Mouse (Mus musculus) adrenal gland, postnatal 14 days (tissue): ENCODE measurements at regions not wholly inside any gene's neighbourhood (a gene's known extent, or its start where the extent isn't known, plus 50 kb on each side); places are given as distances from the start of the nearest gene placed in this dataset.
"Not testable (repeated sequence)": the region's sequence is repeated elsewhere in the genome, so short reads cannot be mapped to it uniquely, and the experiment has no call there.

Experiments
- DNase-seq: peaks from one replicate; pipeline ENCODE4 v3.0.0; 2021; ENCODE audit warnings: mixed read lengths
- microRNA-seq, 2 experiments: library from miRNA; unstranded; fragments of <30 nt; microRNA quantifications; one replicate each; pipeline ENCODE4 v1.2.0; 2021

DNA sequence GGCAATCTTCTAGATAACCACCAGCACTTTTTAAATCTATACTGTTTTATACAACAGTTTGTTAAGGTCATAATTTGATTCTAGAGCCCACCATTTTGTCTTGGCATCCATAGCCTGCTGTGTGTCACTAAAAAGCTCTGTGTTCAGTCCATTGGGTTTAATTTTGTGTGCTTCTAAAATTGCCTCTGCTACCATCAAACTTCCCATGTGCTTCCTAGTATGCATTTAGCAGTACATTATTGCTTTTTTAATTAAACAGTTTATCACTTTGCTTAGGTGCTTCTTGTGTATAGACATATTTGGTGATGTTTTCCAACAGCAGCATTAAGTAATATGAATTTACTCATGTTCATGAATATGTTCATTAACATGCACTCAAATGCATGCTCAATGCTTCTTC is 102.4 kb upstream of the Egfr start:
- DNase-seq = no peak

GRCm38 (mm10) chr11:16663806-16664205 is 88.2 kb upstream of the Egfr start:
- no peak for DNase-seq

DNA sequence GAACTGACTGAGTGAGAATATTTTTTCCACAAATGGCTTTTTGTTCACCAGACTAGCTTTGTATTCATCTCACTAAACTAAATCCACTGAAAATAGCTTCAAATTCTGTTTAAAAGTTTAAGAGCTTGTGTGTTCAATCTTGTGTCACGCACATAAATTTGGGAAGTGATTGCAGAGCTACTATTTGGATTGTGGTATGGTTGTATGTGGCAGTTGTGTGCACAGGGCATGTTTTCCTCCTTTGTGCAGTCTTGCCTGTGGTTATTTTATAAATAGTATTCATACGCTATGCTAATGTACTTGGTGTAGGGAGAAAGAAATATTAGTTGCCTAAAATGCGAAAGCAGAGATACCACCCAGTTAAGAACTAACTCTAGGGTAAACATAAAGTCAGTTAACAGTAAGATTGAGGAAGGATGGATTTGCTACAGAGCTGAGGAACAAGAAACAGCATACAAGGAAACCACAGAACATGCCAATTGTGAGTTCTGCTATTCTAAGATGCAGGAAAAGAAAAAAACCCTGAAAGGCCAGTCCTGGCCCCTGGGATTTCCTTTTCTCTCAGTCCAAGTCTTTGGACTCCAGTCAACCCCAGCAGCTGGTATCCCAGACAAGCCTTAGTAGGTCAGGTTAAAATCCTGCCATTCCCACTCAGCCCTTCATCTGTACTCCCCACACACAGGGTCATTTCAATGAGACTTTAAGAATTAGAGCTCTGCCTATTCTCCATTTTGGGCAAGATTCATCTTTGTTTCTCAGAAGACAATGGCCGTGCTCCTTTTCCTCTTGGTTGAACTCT is 82.4 kb upstream of the Egfr start:
- no peak for DNase-seq

DNA sequence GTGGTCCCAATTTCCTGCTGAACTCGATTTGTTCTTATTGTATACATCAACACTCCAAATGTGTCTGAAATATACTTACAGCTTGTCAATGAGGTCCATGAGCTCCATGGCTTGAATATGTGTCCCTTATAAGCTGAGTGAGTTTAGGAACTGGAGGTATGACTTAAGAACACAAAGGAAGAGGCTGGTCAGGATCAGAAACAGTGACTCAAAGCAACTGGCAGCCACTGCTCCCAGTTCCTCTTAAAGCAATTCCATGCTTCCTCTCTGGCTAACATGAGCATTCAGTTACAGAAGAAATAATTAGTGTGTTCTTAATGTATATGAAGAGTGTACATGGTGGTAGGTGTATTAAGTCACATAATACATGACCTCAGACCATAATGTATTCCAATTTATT is 81.7 kb upstream of the Egfr start:
- no peak for DNase-seq

- not testable (repeated sequence) for DNase-seq
Measured at GRCm38 (mm10) chr11:16675951-16676350, 76.1 kb upstream of the Egfr start.

GRCm38 (mm10) chr11:16683538-16683937 is 68.5 kb upstream of the Egfr start:
- no peak for DNase-seq

- no peak for DNase-seq
Measured at GRCm38 (mm10) chr11:16695596-16695995, 56.4 kb upstream of the Egfr start.

GRCm38 (mm10) chr11:16696787-16697186 is 55.2 kb upstream of the Egfr start:
- no peak for DNase-seq

GRCm38 (mm10) chr11:16701826-16702225 is 50.2 kb upstream of the Egfr start:
- no peak for DNase-seq

Small RNA genes in the stretch of these regions (microRNA-seq; reads per million reads assigned to microRNA genes)
- 0 reads per million in 2 experiments for gene Gm24714
